Mouse (Mus musculus) spleen, postnatal 10 days (tissue): ENCODE results near the gene Unc45a.

ENCODE experiments used
- DNase-seq, 2 experiments: peaks; one replicate each; pipeline ENCODE4 v3.0.0; 2021 to 2022; ENCODE audit warnings: low spot score in 2 of 2

Unc45a gene

DNA sequence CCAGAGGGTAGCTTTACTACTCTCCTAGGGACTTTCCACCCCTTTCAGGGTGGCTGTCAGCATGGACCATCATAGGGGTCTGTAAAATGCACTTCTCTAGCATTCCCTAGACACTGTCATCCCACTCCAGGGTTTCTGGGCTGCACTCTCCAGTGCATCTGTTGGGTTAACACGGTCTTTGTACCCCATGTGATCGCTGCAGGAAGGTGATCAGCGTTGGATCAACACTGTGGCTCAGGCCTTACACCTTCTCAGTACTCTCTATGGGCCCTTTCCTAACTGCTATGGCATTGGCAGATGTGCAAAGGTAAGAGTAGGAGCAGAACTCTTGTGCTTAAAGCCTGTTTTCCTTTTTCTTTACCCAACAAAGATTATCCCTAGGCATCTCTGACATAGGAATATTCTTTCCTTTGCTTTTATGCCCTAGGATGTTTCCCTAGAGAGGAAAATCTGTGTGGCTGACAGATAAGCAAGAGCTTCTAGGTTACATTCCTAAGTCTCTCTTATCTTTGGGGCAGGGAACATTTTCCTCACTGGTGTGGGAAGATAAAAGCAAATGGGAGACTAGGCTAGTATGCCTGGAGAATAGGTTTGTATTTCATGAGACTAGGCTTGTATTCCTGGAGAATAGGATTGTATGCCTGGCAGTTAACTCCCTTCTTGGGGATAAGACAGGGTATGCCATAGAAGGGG is 57.4 kb downstream of the Unc45a start:
- DNase-seq = no peak

- no peak for DNase-seq
Observed at GRCm38 (mm10) chr7:80281646-80282045, 59.2 kb downstream of the Unc45a start.

DNA sequence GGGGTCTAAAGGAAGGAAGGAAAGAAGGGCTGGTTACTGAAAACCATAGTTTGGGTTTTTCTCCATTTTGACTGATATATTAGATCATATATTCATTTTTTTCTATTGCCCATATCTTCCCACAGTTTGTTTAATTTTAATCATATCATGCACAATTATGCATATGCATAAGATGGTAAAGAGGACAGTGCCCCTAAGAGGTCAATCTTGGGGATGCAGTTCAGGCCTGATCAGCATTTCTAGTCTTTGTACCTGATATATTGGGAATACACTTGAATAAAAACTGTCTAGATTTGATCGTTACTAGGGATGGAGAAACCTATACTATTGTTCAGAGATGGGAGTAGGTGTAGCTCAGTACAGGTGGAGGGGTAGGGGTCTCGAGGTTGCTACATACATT is 59.8 kb downstream of the Unc45a start:
- peak in 1 of 2 experiments; percentile 33 for DNase-seq

GRCm38 (mm10) chr7:80280032-80280431 is 60.8 kb downstream of the Unc45a start:
- no peak for DNase-seq

GRCm38 (mm10) chr7:80276374-80276773 is 64.4 kb downstream of the Unc45a start:
- no peak for DNase-seq
